Mouse (Mus musculus): ENCODE results near the gene Rnf167. TPM values are rescaled to one million over a fixed set of nuclear protein-coding genes. Genes with fewer than 3 reads are reported as not detected.

Gene Rnf167
- polyA plus RNA-seq, 1 experiment from 2014 or later = 95.8 TPM

- peak within 1 kb of the TSS; percentile 47 for H3K9ac ChIP-seq (replicated peaks)
- peaks cover 18% of the 10 kb centered on the region for H3K27me3 ChIP-seq
- peak within 1 kb of the TSS; percentile 75 for H3K4me2 ChIP-seq
- no peaks in the 10 kb centered on the region for H3K9me3 ChIP-seq
- peaks cover 33% of the 10 kb centered on the region for H3K36me3 ChIP-seq
- ATAC-seq (ENCODE audit: insufficient number of reproducible peaks, insufficient read depth, low FRiP score, low TSS enrichment, low read depth) = no peak
- 15% methylated on average over 21 of the region's 21 CpGs for WGBS
- 0 out of 2 replicates have a peak within 1 kb of the TSS, but pooled peaks have one; percentile 53 for H3K27ac ChIP-seq
- peak within 1 kb of the TSS; percentile 38 for H3K4me3 ChIP-seq (replicated peaks)
- H3K4me1 ChIP-seq (replicated peaks) = peaks cover 15% of the 10 kb centered on the region
Measured at GRCm38 (mm10) chr11:70615516-70616093, 31.4 kb upstream of the Rnf167 start, which contains the start of gene 4930544D05Rik. Gene 4930544D05Rik (plus strand): TSS chr11:70615848.

GRCm38 (mm10) chr11:70619101-70619500 lies 27.9 kb upstream of the Rnf167 start, which contains the start of gene Chrne:
Gene Chrne (minus strand): TSS chr11:70619216.
- H3K4me1 ChIP-seq (replicated peaks) = peaks cover 15% of the 10 kb centered on the region
- no peaks in the 10 kb centered on the region for H3K9me3 ChIP-seq
- no peak within 1 kb of the TSS for H3K27ac ChIP-seq
- peaks cover 18% of the 10 kb centered on the region for H3K27me3 ChIP-seq
- WGBS = 7% methylated on average over 1 of the region's 1 CpGs
- no peak within 1 kb of the TSS for H3K9ac ChIP-seq (replicated peaks)
- no peaks in the 10 kb centered on the region for H3K36me3 ChIP-seq
- no peak within 1 kb of the TSS for H3K4me2 ChIP-seq
- ATAC-seq (ENCODE audit: insufficient number of reproducible peaks, insufficient read depth, low FRiP score, low TSS enrichment, low read depth) = no peak
- no peak within 1 kb of the TSS for H3K4me3 ChIP-seq (replicated peaks)

GRCm38 (mm10) chr11:70621972-70622814 lies 24.8 kb upstream of the Rnf167 start:
- WGBS = 44% methylated on average over 7 of the region's 7 CpGs

GRCm38 (mm10) chr11:70623053-70623742 lies 23.8 kb upstream of the Rnf167 start:
- H3K9me3 ChIP-seq = no peaks in the 10 kb centered on the region
- no peak overlapping the region for H3K4me2 ChIP-seq
- no peaks in the 10 kb centered on the region for H3K4me1 ChIP-seq (replicated peaks)
- no peak overlapping the region for H3K27ac ChIP-seq
- H3K27me3 ChIP-seq = no peaks in the 10 kb centered on the region
- WGBS = 80% methylated on average over 10 of the region's 10 CpGs
- no peak overlapping the region for H3K4me3 ChIP-seq (replicated peaks)
- ATAC-seq (ENCODE audit: insufficient number of reproducible peaks, insufficient read depth, low FRiP score, low TSS enrichment, low read depth) = no peak
- no peaks in the 10 kb centered on the region for H3K36me3 ChIP-seq
- no peak overlapping the region for H3K9ac ChIP-seq (replicated peaks)

More at GRCm38 (mm10) chr11:70621972-70622814, 24.8 kb upstream of the Rnf167 start:
- no peak overlapping the region for H3K9ac ChIP-seq (replicated peaks)
- H3K27ac ChIP-seq = no peak overlapping the region
- no peak overlapping the region for H3K4me3 ChIP-seq (replicated peaks)
- no peaks in the 10 kb centered on the region for H3K36me3 ChIP-seq
- H3K4me2 ChIP-seq = no peak overlapping the region
- ATAC-seq (ENCODE audit: insufficient number of reproducible peaks, insufficient read depth, low FRiP score, low TSS enrichment, low read depth) = no peak
- H3K27me3 ChIP-seq = 0 out of 2 replicates have a peak, but pooled peaks cover under 1% of the 10 kb centered on the region
- no peaks in the 10 kb centered on the region for H3K9me3 ChIP-seq
- H3K4me1 ChIP-seq (replicated peaks) = no peaks in the 10 kb centered on the region

GRCm38 (mm10) chr11:70625473-70625872 lies 21.6 kb upstream of the Rnf167 start:
- no peaks in the 10 kb centered on the region for H3K27me3 ChIP-seq
- no peak overlapping the region for H3K9ac ChIP-seq (replicated peaks)
- no peak for ATAC-seq (ENCODE audit: insufficient number of reproducible peaks, insufficient read depth, low FRiP score, low TSS enrichment, low read depth)
- 48% methylated on average over 4 of the region's 4 CpGs for WGBS
- no peak overlapping the region for H3K4me3 ChIP-seq (replicated peaks)
- H3K36me3 ChIP-seq = no peaks in the 10 kb centered on the region
- H3K27ac ChIP-seq = no peak overlapping the region
- no peaks in the 10 kb centered on the region for H3K9me3 ChIP-seq
- no peak overlapping the region for H3K4me2 ChIP-seq
- no peaks in the 10 kb centered on the region for H3K4me1 ChIP-seq (replicated peaks)

- Histone ChIP-seq H3K4me2 (no peak overlapping the region), H3K9me3 (no peaks in the 10 kb centered on the region), H3K27me3 (no peaks in the 10 kb centered on the region), H3K4me3 (replicated peaks) (no peak overlapping the region), H3K36me3 (no peaks in the 10 kb centered on the region), H3K9ac (replicated peaks) (no peak overlapping the region), H3K27ac (no peak overlapping the region), H3K4me1 (replicated peaks) (no peaks in the 10 kb centered on the region)
- WGBS = 84% methylated on average over 4 of the region's 4 CpGs
- no peak for ATAC-seq (ENCODE audit: insufficient number of reproducible peaks, insufficient read depth, low FRiP score, low TSS enrichment, low read depth)
Measured at GRCm38 (mm10) chr11:70626877-70627276, 20.2 kb upstream of the Rnf167 start.

GRCm38 (mm10) chr11:70628431-70628830 lies 18.6 kb upstream of the Rnf167 start:
- Histone ChIP-seq H3K36me3 (no peaks in the 10 kb centered on the region), H3K27me3 (no peaks in the 10 kb centered on the region), H3K27ac (no peak overlapping the region), H3K4me2 (no peak overlapping the region), H3K9me3 (no peaks in the 10 kb centered on the region), H3K4me1 (replicated peaks) (no peaks in the 10 kb centered on the region), H3K4me3 (replicated peaks) (no peak overlapping the region), H3K9ac (replicated peaks) (no peak overlapping the region)
- ATAC-seq (ENCODE audit: insufficient number of reproducible peaks, insufficient read depth, low FRiP score, low TSS enrichment, low read depth) = no peak
- 65% methylated on average over 2 of the region's 2 CpGs for WGBS

- no peak for ATAC-seq (ENCODE audit: insufficient number of reproducible peaks, insufficient read depth, low FRiP score, low TSS enrichment, low read depth)
- Histone ChIP-seq H3K4me2 (no peak overlapping the region), H3K9me3 (no peaks in the 10 kb centered on the region), H3K27me3 (no peaks in the 10 kb centered on the region), H3K36me3 (no peaks in the 10 kb centered on the region), H3K4me3 (replicated peaks) (no peak overlapping the region), H3K4me1 (replicated peaks) (no peaks in the 10 kb centered on the region), H3K27ac (no peak overlapping the region), H3K9ac (replicated peaks) (no peak overlapping the region)
- 61% methylated on average over 5 of the region's 5 CpGs for WGBS
Measured at GRCm38 (mm10) chr11:70629557-70629956, 17.5 kb upstream of the Rnf167 start.

GRCm38 (mm10) chr11:70630129-70630528 lies 16.9 kb upstream of the Rnf167 start:
- Histone ChIP-seq H3K4me2 (no peak overlapping the region), H3K9me3 (no peaks in the 10 kb centered on the region), H3K4me3 (replicated peaks) (no peak overlapping the region), H3K36me3 (no peaks in the 10 kb centered on the region), H3K27me3 (no peaks in the 10 kb centered on the region), H3K4me1 (replicated peaks) (no peaks in the 10 kb centered on the region), H3K9ac (replicated peaks) (no peak overlapping the region), H3K27ac (no peak overlapping the region)
- WGBS = 70% methylated on average over 7 of the region's 7 CpGs
- no peak for ATAC-seq (ENCODE audit: insufficient number of reproducible peaks, insufficient read depth, low FRiP score, low TSS enrichment, low read depth)

GRCm38 (mm10) chr11:70635601-70636000 lies 11.4 kb upstream of the Rnf167 start:
- Histone ChIP-seq H3K9me3 (no peaks in the 10 kb centered on the region), H3K4me2 (no peak overlapping the region), H3K4me1 (replicated peaks) (no peaks in the 10 kb centered on the region), H3K27ac (no peak overlapping the region), H3K27me3 (no peaks in the 10 kb centered on the region), H3K36me3 (no peaks in the 10 kb centered on the region), H3K4me3 (replicated peaks) (no peak overlapping the region), H3K9ac (replicated peaks) (no peak overlapping the region)
- 82% methylated on average over 4 of the region's 4 CpGs for WGBS
- no peak for ATAC-seq (ENCODE audit: insufficient number of reproducible peaks, insufficient read depth, low FRiP score, low TSS enrichment, low read depth)

- WGBS = 81% methylated on average over 1 of the region's 1 CpGs
- no peaks in the 10 kb centered on the region for H3K9me3 ChIP-seq
- H3K4me1 ChIP-seq (replicated peaks) = no peaks in the 10 kb centered on the region
- no peaks in the 10 kb centered on the region for H3K27me3 ChIP-seq
- no peak overlapping the region for H3K27ac ChIP-seq
- H3K36me3 ChIP-seq = peaks cover 2% of the 10 kb centered on the region; the same call in 1 of the 2 replicates
- H3K4me3 ChIP-seq (replicated peaks) = no peak overlapping the region
- no peak overlapping the region for H3K4me2 ChIP-seq
- ATAC-seq (ENCODE audit: insufficient number of reproducible peaks, insufficient read depth, low FRiP score, low TSS enrichment, low read depth) = no peak
- no peak overlapping the region for H3K9ac ChIP-seq (replicated peaks)
Measured at GRCm38 (mm10) chr11:70637764-70638163, 9.3 kb upstream of the Rnf167 start.

Data from limb, embryonic 12.5 days (tissue).